Mouse (Mus musculus): ENCODE data around the gene Cd55.
"Not testable (repeated sequence)": the region's sequence is repeated elsewhere in the genome, so short reads cannot be mapped to it uniquely, and the experiment has no call there.

The Cd55 gene

DNA sequence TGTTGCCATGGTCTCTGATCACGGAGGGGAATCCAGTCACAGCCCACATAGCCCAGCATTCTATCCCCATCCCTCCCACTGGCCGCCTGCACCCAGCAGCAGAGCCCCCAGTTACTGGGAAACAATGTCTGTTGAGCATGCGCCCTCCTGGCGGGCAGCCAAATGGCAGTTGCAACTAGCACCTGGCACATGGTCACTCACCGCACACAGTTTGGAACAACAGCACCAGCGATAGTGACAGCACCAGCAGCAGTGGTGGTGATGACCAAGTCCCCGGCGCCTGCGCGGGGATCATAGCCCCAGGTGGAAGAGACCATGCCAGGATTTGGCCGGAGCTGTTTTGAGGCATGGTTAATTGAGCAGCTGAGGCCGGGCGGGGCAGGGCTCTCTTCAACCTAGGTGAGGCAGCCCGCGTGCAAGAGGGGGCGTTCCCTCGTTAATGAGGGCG, 39.9 kb downstream of the Cd55 start, which contains the start of gene Cd55b:
Gene Cd55b, minus strand, starts transcription at position 346 of the 448 bp plus-strand sequence.
- DNase-seq: no peak

DNA sequence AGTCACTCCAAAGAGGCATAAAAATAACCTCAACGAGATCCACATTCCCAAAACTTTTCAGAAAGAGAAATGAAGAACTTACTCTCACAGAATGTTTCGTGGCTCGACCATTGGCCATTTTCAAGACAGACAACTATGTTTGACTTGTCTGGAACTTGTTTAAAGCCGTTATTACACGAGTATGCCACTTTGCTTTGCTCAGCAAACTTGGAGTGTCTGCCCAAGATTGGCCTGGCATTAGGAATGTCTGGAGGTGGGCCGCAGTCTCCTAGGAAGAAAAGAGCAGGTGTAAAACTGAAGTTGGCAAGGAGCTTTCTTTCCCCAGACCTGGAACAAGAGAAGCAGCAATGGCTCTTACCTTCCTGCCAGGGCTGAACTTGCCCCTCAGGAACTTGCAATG, 40.5 kb downstream of the Cd55 start:
- not testable (repeated sequence) for DNase-seq

DNA sequence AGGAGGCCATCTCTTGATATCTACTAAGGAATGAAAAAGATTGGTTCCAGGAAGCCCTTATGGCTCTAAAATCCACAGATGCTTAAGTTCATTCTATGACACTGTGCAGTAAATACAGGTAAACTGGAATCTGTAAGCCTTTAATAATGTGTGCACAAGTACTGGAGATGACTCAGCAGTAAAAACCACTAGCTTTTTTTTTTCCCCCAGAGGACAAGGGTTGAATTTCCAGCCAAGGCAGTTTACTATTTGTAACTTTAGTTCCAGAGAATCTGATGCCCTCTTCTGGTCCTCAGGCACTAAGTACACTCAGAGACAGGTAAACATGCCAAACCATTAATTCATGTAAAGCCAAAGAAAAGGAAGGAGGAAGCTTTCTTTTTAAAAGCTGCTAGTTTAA, 65.4 kb downstream of the Cd55 start:
- not testable (repeated sequence) for DNase-seq
